Mouse (Mus musculus) yolk sac, embryonic 10.5 days (tissue): ENCODE measurements around the gene Asb11.

ENCODE experiments used
- DNase-seq: peaks from one replicate; pipeline ENCODE4 v3.0.0-alpha.2; 2017; ENCODE audit warnings: low spot score

The Asb11 gene

GRCm38 (mm10) chrX:164436709-164437108 is at the start of gene Asb11:
Asb11 (plus strand) TSS chrX:164436994.
- DNase-seq, result peak; percentile 21

GRCm38 (mm10) chrX:164394091-164394490 is 42.7 kb upstream of the Asb11 start:
- DNase-seq, result no peak

- DNase-seq, result no peak
Measured at GRCm38 (mm10) chrX:164398456-164398855, 38.3 kb upstream of the Asb11 start.

GRCm38 (mm10) chrX:164405080-164405649 is 31.6 kb upstream of the Asb11 start:
- DNase-seq, result no peak

GRCm38 (mm10) chrX:164406133-164407022 is 30.4 kb upstream of the Asb11 start:
- DNase-seq, result no peak

GRCm38 (mm10) chrX:164408301-164408927 is 28.4 kb upstream of the Asb11 start:
- no peak for DNase-seq

GRCm38 (mm10) chrX:164410562-164410961 is 26.2 kb upstream of the Asb11 start:
- DNase-seq, result no peak

- no peak for DNase-seq
Measured at GRCm38 (mm10) chrX:164416803-164417202, 20.0 kb upstream of the Asb11 start.

GRCm38 (mm10) chrX:164418008-164418407 is 18.8 kb upstream of the Asb11 start:
- no peak for DNase-seq

GRCm38 (mm10) chrX:164419471-164419939 is 17.3 kb upstream of the Asb11 start, which contains the start of gene Piga:
Piga (plus strand) TSS chrX:164419787.
- DNase-seq, result peak; percentile 92

- no peak for DNase-seq
Measured at GRCm38 (mm10) chrX:164419955-164420354, 16.8 kb upstream of the Asb11 start.

GRCm38 (mm10) chrX:164420518-164420917 is 16.3 kb upstream of the Asb11 start:
- no peak for DNase-seq

- no peak for DNase-seq
Measured at GRCm38 (mm10) chrX:164424821-164425220, 12.0 kb upstream of the Asb11 start.

GRCm38 (mm10) chrX:164427295-164427694 is 9.5 kb upstream of the Asb11 start:
- no peak for DNase-seq

GRCm38 (mm10) chrX:164428224-164428623 is 8.6 kb upstream of the Asb11 start:
- no peak for DNase-seq

GRCm38 (mm10) chrX:164430621-164431020 is 6.2 kb upstream of the Asb11 start:
- peak; percentile 57 for DNase-seq

- no peak for DNase-seq
Measured at GRCm38 (mm10) chrX:164431133-164431532, 5.7 kb upstream of the Asb11 start.

- peak; percentile 40 for DNase-seq
Measured at GRCm38 (mm10) chrX:164431541-164431940, 5.3 kb upstream of the Asb11 start.

GRCm38 (mm10) chrX:164432682-164433081 is 4.1 kb upstream of the Asb11 start:
- DNase-seq, result no peak

- DNase-seq, result no peak
Measured at GRCm38 (mm10) chrX:164439462-164439861, 2.7 kb downstream of the Asb11 start.

GRCm38 (mm10) chrX:164440140-164440539 is 3.3 kb downstream of the Asb11 start:
- no peak for DNase-seq

GRCm38 (mm10) chrX:164440703-164441102 is 3.9 kb downstream of the Asb11 start:
- DNase-seq, result no peak

GRCm38 (mm10) chrX:164441306-164441705 is 4.5 kb downstream of the Asb11 start:
- DNase-seq, result no peak
